Mouse (Mus musculus) intestine, embryonic 15.5 days (tissue): Measurements from ENCODE around the gene Rabgap1l. TPM values are rescaled to one million over a fixed set of nuclear protein-coding genes. Genes with fewer than 3 reads are reported as not detected.

Experiments
- ATAC-seq: fragments of 200-750 bp; cut with Nextera tagmentation; 2 replicates; pipeline ENCODE4 v1.8.0; 2017; ENCODE audit warnings: moderate TSS enrichment, moderate library complexity
- H3K27ac ChIP-seq: fragments of 300-500 bp; sonication (generic); 2 replicates; pipeline ENCODE4 v1.5.1; 2015; ENCODE audit warnings: mild to moderate bottlenecking, inconsistent platforms
- H3K27me3 ChIP-seq: fragments of 300-500 bp; sonication (generic); replicated peaks from 2 replicates; pipeline ENCODE4 v1.6.1; 2015; ENCODE audit warnings: inconsistent platforms
- H3K36me3 ChIP-seq: fragments of 300-500 bp; sonication (generic); 2 replicates; pipeline ENCODE4 v1.6.1; 2015; ENCODE audit warnings: inconsistent platforms
- H3K4me1 ChIP-seq: fragments of 300-500 bp; sonication (generic); replicated peaks from 2 replicates; pipeline ENCODE4 v1.6.1; 2015; ENCODE audit warnings: inconsistent platforms
- H3K4me2 ChIP-seq: fragments of 300-500 bp; sonication (generic); replicated peaks from 2 replicates; pipeline ENCODE4 v1.6.1; 2015; ENCODE audit warnings: mild to moderate bottlenecking, inconsistent platforms
- H3K4me3 ChIP-seq: fragments of 300-500 bp; sonication (generic); replicated peaks from 2 replicates; pipeline ENCODE4 v1.5.1; 2015; ENCODE audit warnings: inconsistent platforms
- H3K9ac ChIP-seq: fragments of 300-500 bp; sonication (generic); 2 replicates; pipeline ENCODE4 v1.6.1; 2015; ENCODE audit warnings: inconsistent platforms
- H3K9me3 ChIP-seq: fragments of 300-500 bp; sonication (generic); 2 replicates; pipeline ENCODE4 v1.6.1; 2016; ENCODE audit warnings: inconsistent platforms
- WGBS: fragments of 180-500 bp; shearing (Covaris S2); methylation state at CpG from one replicate; pipeline ENCODE4 v1.1.7; 2015; 5-methylcytosine and 5-hydroxymethylcytosine counted together
- microRNA counts: library from miRNA; unstranded; fragments of <30 nt; microRNA quantifications from one replicate; lab custom pipeline; 2016
- polyA plus RNA-seq: library from polyadenylated mRNA; unstranded; fragments of >200 nt; fragmentation: Nextera tagmentation; extraction: Ambion mirVana; gene quantifications from 2 replicates; pipeline ENCODE4 v1.2.1, GENCODE M21; 2015

Gene Rabgap1l
- polyA plus RNA-seq, 1 experiment from 2014 or later: 17.3 TPM

GRCm38 (mm10) chr1:160211597-160212122 is 581.4 kb downstream of the Rabgap1l start:
- peak overlapping the region; percentile 94 for H3K27ac ChIP-seq

GRCm38 (mm10) chr1:160210566-160210965 is 582.4 kb downstream of the Rabgap1l start:
- Histone ChIP-seq H3K9me3 (no peaks in the 10 kb centered on the region), H3K36me3 (0 out of 2 replicates have a peak, but pooled peaks cover 10% of the 10 kb centered on the region), H3K4me1 (peaks cover 6% of the 10 kb centered on the region), H3K9ac (no peak overlapping the region), H3K4me2 (peak overlapping the region; percentile 55), H3K27me3 (no peaks in the 10 kb centered on the region), H3K27ac (no peak overlapping the region), H3K4me3 (peak overlapping the region; percentile 88)
- ATAC-seq: no peak
- 56% methylated on average over 3 of the region's 3 CpGs for WGBS

More at GRCm38 (mm10) chr1:160211597-160212122, 581.4 kb downstream of the Rabgap1l start:
- 0 out of 2 replicates have a peak, but pooled peaks cover 5% of the 10 kb centered on the region for H3K36me3 ChIP-seq
- no peaks in the 10 kb centered on the region for H3K27me3 ChIP-seq
- WGBS: 1% methylated on average over 8 of the region's 8 CpGs
- peak overlapping the region; percentile 92 for H3K9ac ChIP-seq
- H3K4me3 ChIP-seq: peak overlapping the region; percentile 88
- H3K4me2 ChIP-seq: peak overlapping the region; percentile 55
- H3K4me1 ChIP-seq: peaks cover 6% of the 10 kb centered on the region
- H3K9me3 ChIP-seq: no peaks in the 10 kb centered on the region
- ATAC-seq: no peak

- WGBS: 84% methylated on average over 2 of the region's 2 CpGs
- no peak overlapping the region for H3K4me3 ChIP-seq
- H3K27ac ChIP-seq: no peak overlapping the region
- peaks cover 6% of the 10 kb centered on the region for H3K4me1 ChIP-seq
- no peak for ATAC-seq
- no peaks in the 10 kb centered on the region for H3K9me3 ChIP-seq
- no peak overlapping the region for H3K9ac ChIP-seq
- 0 out of 2 replicates have a peak, but pooled peaks cover 14% of the 10 kb centered on the region for H3K36me3 ChIP-seq
- no peaks in the 10 kb centered on the region for H3K27me3 ChIP-seq
- H3K4me2 ChIP-seq: 0 out of 2 replicates have a peak overlapping the region, but pooled peaks have one; percentile 17
These were observed 583.2 kb downstream of the Rabgap1l start for GRCm38 (mm10) chr1:160209844-160210243.

- H3K4me2 ChIP-seq: no peak overlapping the region
- H3K36me3 ChIP-seq: peaks cover 17% of the 10 kb centered on the region; the same call in 1 of the 2 replicates
- H3K27me3 ChIP-seq: no peaks in the 10 kb centered on the region
- H3K9ac ChIP-seq: no peak overlapping the region
- H3K4me1 ChIP-seq: no peaks in the 10 kb centered on the region
- ATAC-seq: no peak
- H3K9me3 ChIP-seq: no peaks in the 10 kb centered on the region
- no peak overlapping the region for H3K4me3 ChIP-seq
- H3K27ac ChIP-seq: no peak overlapping the region
These were observed 587.5 kb downstream of the Rabgap1l start for GRCm38 (mm10) chr1:160205486-160205885.

- 0% methylated on average over 13 of the region's 13 CpGs for WGBS
- Histone ChIP-seq H3K4me3 (peak overlapping the region; percentile 75), H3K9me3 (no peaks in the 10 kb centered on the region), H3K36me3 (peaks cover 8% of the 10 kb centered on the region; the same call in 1 of the 2 replicates), H3K27me3 (no peaks in the 10 kb centered on the region), H3K9ac (peak overlapping the region; percentile 84), H3K27ac (peak overlapping the region; percentile 86), H3K4me2 (peak overlapping the region; percentile 76), H3K4me1 (peaks cover 8% of the 10 kb centered on the region; the same call in 1 of the 2 replicates)
- peak; percentile 71 for ATAC-seq
These were observed 597.7 kb downstream of the Rabgap1l start for GRCm38 (mm10) chr1:160195337-160195663.

GRCm38 (mm10) chr1:160194529-160195336 is 598.3 kb downstream of the Rabgap1l start, which contains the start of gene Mrps14:
Gene Mrps14 (plus strand): TSS chr1:160195215.
- 6% methylated on average over 31 of the region's 31 CpGs for WGBS
- H3K27ac ChIP-seq: peak within 1 kb of the TSS; percentile 86
- H3K4me2 ChIP-seq: peak within 1 kb of the TSS; percentile 76
- peaks cover 8% of the 10 kb centered on the region; the same call in 1 of the 2 replicates for H3K4me1 ChIP-seq
- peak within 1 kb of the TSS; percentile 75 for H3K4me3 ChIP-seq
- no peaks in the 10 kb centered on the region for H3K9me3 ChIP-seq
- H3K36me3 ChIP-seq: peaks cover 8% of the 10 kb centered on the region; the same call in 1 of the 2 replicates
- ATAC-seq: peak; percentile 100
- H3K27me3 ChIP-seq: no peaks in the 10 kb centered on the region
- peak within 1 kb of the TSS; percentile 84 for H3K9ac ChIP-seq

- peak; percentile 69; the same call in 1 of the 2 replicates for ATAC-seq
- no peaks in the 10 kb centered on the region for H3K9me3 ChIP-seq
- no peaks in the 10 kb centered on the region for H3K27me3 ChIP-seq
- H3K27ac ChIP-seq: no peak overlapping the region
- H3K4me2 ChIP-seq: no peak overlapping the region
- no peaks in the 10 kb centered on the region for H3K4me1 ChIP-seq
- H3K36me3 ChIP-seq: no peaks in the 10 kb centered on the region
- no peak overlapping the region for H3K9ac ChIP-seq
- WGBS: 14% methylated on average over 5 of the region's 5 CpGs
- no peak overlapping the region for H3K4me3 ChIP-seq
These were observed 608.5 kb downstream of the Rabgap1l start for GRCm38 (mm10) chr1:160184506-160184905.

- 71% methylated on average over 4 of the region's 4 CpGs for WGBS
- H3K9me3 ChIP-seq: no peaks in the 10 kb centered on the region
- H3K27ac ChIP-seq: no peak overlapping the region
These were observed 611.8 kb downstream of the Rabgap1l start for GRCm38 (mm10) chr1:160181216-160181615.

GRCm38 (mm10) chr1:160176903-160177302 is 616.1 kb downstream of the Rabgap1l start:
- no peaks in the 10 kb centered on the region for H3K27me3 ChIP-seq
- ATAC-seq: no peak
- no peak overlapping the region for H3K4me3 ChIP-seq
- no peak overlapping the region for H3K9ac ChIP-seq
- no peak overlapping the region for H3K27ac ChIP-seq
- no peak overlapping the region for H3K4me2 ChIP-seq
- 76% methylated on average over 8 of the region's 8 CpGs for WGBS
- no peaks in the 10 kb centered on the region for H3K9me3 ChIP-seq
- H3K36me3 ChIP-seq: no peaks in the 10 kb centered on the region
- H3K4me1 ChIP-seq: no peaks in the 10 kb centered on the region

More at GRCm38 (mm10) chr1:160181216-160181615, 611.8 kb downstream of the Rabgap1l start:
- ATAC-seq: no peak
- H3K9ac ChIP-seq: no peak overlapping the region
- H3K27me3 ChIP-seq: no peaks in the 10 kb centered on the region
- no peaks in the 10 kb centered on the region for H3K36me3 ChIP-seq
- H3K4me3 ChIP-seq: no peak overlapping the region
- H3K4me1 ChIP-seq: no peaks in the 10 kb centered on the region
- H3K4me2 ChIP-seq: no peak overlapping the region

MicroRNAs encoded within 50 kb of the gene (microRNA counts, 519-probe panel; counts per million panel counts)
- 1,422 counts per million, percentile 33 among the panel's probes with 10 or more counts for microRNA mmu-miR-1927 (lab: Ali Mortazavi, UCI)

Other genes starting within 250 kb of the Rabgap1l start
- gene Rc3h1, start 113.2 kb upstream of the Rabgap1l start, polyA plus RNA-seq: 7.5 and 8.0 TPM in 2 replicates
- 7.0 and 11.8 TPM in 2 replicates for gene Serpinc1, start 185.4 kb upstream of the Rabgap1l start, polyA plus RNA-seq
- gene Zbtb37, start 241.6 kb upstream of the Rabgap1l start, polyA plus RNA-seq: 6.0 and 8.3 TPM in 2 replicates